Mouse (Mus musculus): Measurements from ENCODE around the gene Ip6k3. TPM values are rescaled to one million over a fixed set of nuclear protein-coding genes. Genes with fewer than 3 reads are reported as not detected.

Ip6k3 gene
- total and polyA plus RNA-seq, 3 experiments = 26.3 to 65.7 (median 53.9) TPM

- in situ Hi-C loops (cut with MboI; ENCODE audit: low pct_ligation_motif_present, low pct_unique_long_range_greater_than_20kb, low sequenced_read_pairs) (loop anchor here (5.0 kb wide), 1 partner anchor 387 kb away; no protein-coding TSS in a partner anchor), dilution Hi-C loops (cut with MboI; ENCODE audit: extremely low pct_ligation_motif_present, extremely low pct_unique_long_range_greater_than_20kb, low sequenced_read_pairs) (no loop called here)
- Histone ChIP-seq H3K9me3 (replicated peaks; ENCODE audit: low read length) (no peaks in the 10 kb centered on the region), H3K36me3 (replicated peaks in 1 of 2; ENCODE audit: control insufficient read depth in 1 of 2, insufficient read depth in 1 of 2, low read length in 1 of 2) (peaks cover 14 to 74% of the 10 kb centered on the region in 2 experiments), H3K9ac (ENCODE audit: insufficient read depth, low read depth) (no peak overlapping the region), H3K4me1 (ENCODE audit: control insufficient read depth in 1 of 2, insufficient read depth in 2 of 2) (peaks cover 19 to 47% of the 10 kb centered on the region in 2 experiments), H3K79me2 (replicated peaks; ENCODE audit: control insufficient read depth, extremely low read depth, insufficient read depth, poor library complexity, severe bottlenecking) (no peaks in the 10 kb centered on the region), H3K4me3 (replicated peaks in 1 of 3; ENCODE audit: low read depth in 2 of 3, low read length in 2 of 3, poor library complexity in 1 of 3) (no peak overlapping the region), H3K4me2 (ENCODE audit: insufficient read depth, low read depth, poor library complexity, severe bottlenecking) (no peak overlapping the region), H3K27ac (ENCODE audit: insufficient read depth, low read depth) (no peak overlapping the region), H3K27me3 (replicated peaks) (no peaks in the 10 kb centered on the region)
- TF ChIP-seq MAX (IDR thresholded peaks at IDR 0.05; ENCODE audit: low read length) (no peak), SIN3A (IDR thresholded peaks at IDR 0.05; ENCODE audit: low read length) (no peak), USF2 (conservative IDR thresholded peaks at IDR 0.05; ENCODE audit: low read depth, low read length) (no peak), TCF12 (IDR thresholded peaks at IDR 0.05; ENCODE audit: low read depth, low read length) (no peak), CHD2 (IDR thresholded peaks at IDR 0.05; ENCODE audit: low read length) (no peak), RAD21 (IDR thresholded peaks at IDR 0.05; ENCODE audit: low read depth, low read length) (no peak), ZC3H11A (IDR thresholded peaks at IDR 0.05; ENCODE audit: low read depth, low read length) (no peak), MXI1 (IDR thresholded peaks at IDR 0.05; ENCODE audit: low read depth, low read length) (no peak), KAT2A (IDR thresholded peaks at IDR 0.05; ENCODE audit: insufficient replicate concordance, low read length) (no peak), UBTF (IDR thresholded peaks at IDR 0.05; ENCODE audit: low read depth, low read length) (no peak), E2F4 (IDR thresholded peaks at IDR 0.05; ENCODE audit: insufficient replicate concordance, low read depth, low read length) (no peak), JUN (IDR thresholded peaks at IDR 0.05; ENCODE audit: insufficient read depth, low read depth, low read length) (no peak), ZKSCAN1 (IDR thresholded peaks at IDR 0.05; ENCODE audit: borderline replicate concordance, low read depth, low read length) (no peak), MAZ (IDR thresholded peaks at IDR 0.05; ENCODE audit: low read depth, low read length) (no peak)
- no peak for DNase-seq (ENCODE audit: extremely low read depth)
These were observed 37.8 kb downstream of the Ip6k3 start for GRCm38 (mm10) chr17:27129819-27130218.

GRCm38 (mm10) chr17:27129291-27129690 lies 38.3 kb downstream of the Ip6k3 start:
- peaks cover 14 to 80% of the 10 kb centered on the region in 2 experiments for H3K36me3 ChIP-seq (replicated peaks in 1 of 2; ENCODE audit: control insufficient read depth in 1 of 2, insufficient read depth in 1 of 2, low read length in 1 of 2)
- H3K4me2 ChIP-seq (ENCODE audit: insufficient read depth, low read depth, poor library complexity, severe bottlenecking) = no peak overlapping the region
- TF ChIP-seq POLR2AphosphoS2 (IDR thresholded peaks at IDR 0.05; ENCODE audit: low read depth, low read length) (no peak), ZNF384 (IDR thresholded peaks at IDR 0.05; ENCODE audit: low read depth, low read length) (no peak), MYC (IDR thresholded peaks at IDR 0.05; ENCODE audit: low read depth, low read length) (no peak), ZKSCAN1 (IDR thresholded peaks at IDR 0.05; ENCODE audit: borderline replicate concordance, low read depth, low read length) (no peak), TCF12 (IDR thresholded peaks at IDR 0.05; ENCODE audit: low read depth, low read length) (no peak), EP300 (IDR thresholded peaks at IDR 0.05; ENCODE audit: low read length) (no peak), ETS1 (conservative IDR thresholded peaks at IDR 0.05; ENCODE audit: low read depth, low read length) (no peak), JUN (IDR thresholded peaks at IDR 0.05; ENCODE audit: insufficient read depth, low read depth, low read length) (no peak), NRF1 (IDR thresholded peaks at IDR 0.05; ENCODE audit: low read depth, low read length) (no peak), E2F4 (IDR thresholded peaks at IDR 0.05; ENCODE audit: insufficient replicate concordance, low read depth, low read length) (no peak), RCOR1 (conservative IDR thresholded peaks at IDR 0.05; ENCODE audit: low read depth, low read length) (no peak), SIN3A (IDR thresholded peaks at IDR 0.05; ENCODE audit: low read length) (no peak), ELF1 (IDR thresholded peaks at IDR 0.05; ENCODE audit: low read depth, low read length) (no peak), ZC3H11A (IDR thresholded peaks at IDR 0.05; ENCODE audit: low read depth, low read length) (no peak), TBP (conservative IDR thresholded peaks at IDR 0.05; ENCODE audit: low read depth, low read length) (no peak), MXI1 (IDR thresholded peaks at IDR 0.05; ENCODE audit: low read depth, low read length) (no peak), MEF2A (IDR thresholded peaks at IDR 0.05; ENCODE audit: borderline replicate concordance, low read depth, low read length) (no peak), NELFE (IDR thresholded peaks at IDR 0.05; ENCODE audit: low read depth, low read length) (no peak)
- no peak overlapping the region for H3K9ac ChIP-seq (ENCODE audit: insufficient read depth, low read depth)
- dilution Hi-C loops (cut with MboI; ENCODE audit: extremely low pct_ligation_motif_present, extremely low pct_unique_long_range_greater_than_20kb, low sequenced_read_pairs) (no loop called here), in situ Hi-C loops (cut with MboI; ENCODE audit: low pct_ligation_motif_present, low pct_unique_long_range_greater_than_20kb, low sequenced_read_pairs) (no loop called here)
- H3K4me3 ChIP-seq (replicated peaks in 1 of 3; ENCODE audit: low read depth in 2 of 3, low read length in 2 of 3, poor library complexity in 1 of 3) = no peak overlapping the region
- H3K79me2 ChIP-seq (replicated peaks; ENCODE audit: control insufficient read depth, extremely low read depth, insufficient read depth, poor library complexity, severe bottlenecking) = no peaks in the 10 kb centered on the region
- no peaks in the 10 kb centered on the region for H3K9me3 ChIP-seq (replicated peaks; ENCODE audit: low read length)
- no peak for DNase-seq (ENCODE audit: extremely low read depth)
- no peak overlapping the region for H3K27ac ChIP-seq (ENCODE audit: insufficient read depth, low read depth)
- no peaks in the 10 kb centered on the region for H3K27me3 ChIP-seq (replicated peaks)
- H3K4me1 ChIP-seq (ENCODE audit: control insufficient read depth in 1 of 2, insufficient read depth in 2 of 2) = peaks cover 18 to 49% of the 10 kb centered on the region in 2 experiments
